In genomic region chr19:38775548-38775947, GRCm38 (mm10) we compare ENCODE assay signal across 10 mouse cellular contexts. TPM values are rescaled to one million over a fixed set of nuclear protein-coding genes. Genes with fewer than 3 reads are reported as not detected.
DNase-seq lines count a peak whose midpoint lies in the region; ATAC-seq and TF ChIP-seq lines count a peak whose summit lies in the region.
"Had no signal": no experiment of that assay in that cellular context is flagged by ENCODE, and none has a peak within 500 bp of the region (broad histone marks: within the 10 kb centered on the region; RNA-seq: fewer than 3 reads in every experiment).

No protein-coding gene starts in this region.

- no peak overlapping the region for H3K4me2 ChIP-seq in stomach, postnatal 0 days (replicated peaks; ENCODE audit: low read depth)
- H3K4me2 ChIP-seq: heart, embryonic 15.5 days had no signal

- no peaks in the 10 kb centered on the region for H3K9me3 ChIP-seq in embryonic facial prominence, embryonic 10.5 days
- no peaks in the 10 kb centered on the region for H3K9me3 ChIP-seq in stomach, postnatal 0 days (ENCODE audit: control insufficient read depth, low read length)
- H3K9me3 ChIP-seq: G1E; heart, embryonic 15.5 days had no signal

- peak; percentile 81 for TF ChIP-seq CTCF in stomach, postnatal 0 days (IDR thresholded peaks at IDR 0.05; ENCODE audit: low read depth)

- no peak overlapping the region for H3K27ac ChIP-seq in embryonic facial prominence, embryonic 10.5 days (replicated peaks)
- H3K27ac ChIP-seq in stomach, postnatal 0 days (replicated peaks) = no peak overlapping the region
- H3K27ac ChIP-seq: heart, embryonic 15.5 days had no signal

- H3K4me1 ChIP-seq in embryonic facial prominence, embryonic 10.5 days = no peaks in the 10 kb centered on the region
- no peaks in the 10 kb centered on the region for H3K4me1 ChIP-seq in stomach, postnatal 0 days (replicated peaks; ENCODE audit: control insufficient read depth, insufficient read depth)
- H3K4me1 ChIP-seq: heart, embryonic 15.5 days had no signal

- no peak for TF ChIP-seq EP300 in stomach, postnatal 0 days (optimal IDR thresholded peaks at IDR 0.05)

- ATAC-seq in stomach, postnatal 0 days (ENCODE audit: low FRiP score, low TSS enrichment) = no peak

- no peak overlapping the region for H3K9ac ChIP-seq in stomach, postnatal 0 days (ENCODE audit: low read length)
- H3K9ac ChIP-seq: heart, embryonic 15.5 days had no signal

- DNase-seq in cerebellum, postnatal 10 days = peak; percentile 77 to 80
- DNase-seq in cerebellum, adult 8-10 months = no peak
- peak; percentile 21 for DNase-seq in thymus, postnatal 14 days
- DNase-seq in thymus, postnatal 10 days (ENCODE audit: low spot score in 2 of 2) = no peak
- DNase-seq in embryonic facial prominence, embryonic 10.5 days (ENCODE audit: low spot score) = peak; percentile 53
- DNase-seq in kidney, postnatal 25 days = peak; percentile 47 to 79
- peak; percentile 72 for DNase-seq in lung, postnatal 10 days
- DNase-seq in stomach, postnatal 0 days (ENCODE audit: low spot score) = peak; percentile 51

- 62% methylated on average over 4 of the region's 4 CpGs for WGBS in embryonic facial prominence, embryonic 10.5 days
- 45% methylated on average over 4 of the region's 4 CpGs for WGBS in stomach, postnatal 0 days

- H3K27me3 ChIP-seq in embryonic facial prominence, embryonic 10.5 days (replicated peaks; ENCODE audit: low read depth, poor library complexity, severe bottlenecking) = no peaks in the 10 kb centered on the region
- H3K27me3 ChIP-seq in stomach, postnatal 0 days (ENCODE audit: control insufficient read depth, insufficient read depth, low read length) = no peaks in the 10 kb centered on the region
- H3K27me3 ChIP-seq: heart, embryonic 15.5 days had no signal

- H3K4me3 ChIP-seq in embryonic facial prominence, embryonic 10.5 days = no peak overlapping the region
- no peak overlapping the region for H3K4me3 ChIP-seq in stomach, postnatal 0 days (ENCODE audit: low read depth, low read length)
- H3K4me3 ChIP-seq: heart, embryonic 15.5 days had no signal

- no peaks in the 10 kb centered on the region for H3K36me3 ChIP-seq in embryonic facial prominence, embryonic 10.5 days (replicated peaks)
- no peaks in the 10 kb centered on the region for H3K36me3 ChIP-seq in stomach, postnatal 0 days (ENCODE audit: control insufficient read depth, insufficient read depth, low read length)
- H3K36me3 ChIP-seq: G1E had no signal

RNA-seq across cellular contexts. Expression of gene Noc3l, which starts 43.5 kb away (rescaled TPM):
- 11.1 and 12.7 TPM in 2 replicates for polyA plus RNA-seq in embryonic facial prominence, embryonic 10.5 days (2016; fragmentation: Nextera tagmentation; extraction: Ambion mirVana)
- polyA plus RNA-seq in stomach, postnatal 0 days (2015; fragmentation: Nextera tagmentation; extraction: Ambion mirVana) = 2.6 and 2.9 TPM in 2 replicates

Comparison
In these comparisons a context has a peak if more than half of its experiments do, and no peak if none do; other contexts are left out.
1. DNase-seq: peak in cerebellum, postnatal 10 days (2 of 2), thymus, postnatal 14 days (single experiment), embryonic facial prominence, embryonic 10.5 days (single experiment), kidney, postnatal 25 days (2 of 2), lung, postnatal 10 days (single experiment) and stomach, postnatal 0 days (single experiment); none in cerebellum, adult 8-10 months (single experiment) and thymus, postnatal 10 days (0 of 2).